Mouse (Mus musculus): ENCODE results near the gene Rhbdl3. TPM values are rescaled to one million over a fixed set of nuclear protein-coding genes. Genes with fewer than 3 reads are reported as not detected.

Gene Rhbdl3
- total and polyA plus RNA-seq, 3 experiments: 0.46 to 1.4 (median 0.70) TPM

GRCm38 (mm10) chr11:80385055-80385454, 84.3 kb downstream of the Rhbdl3 start:
- Histone ChIP-seq H3K9ac (ENCODE audit: insufficient read depth, low read depth) (peak overlapping the region; percentile 100), H3K79me2 (replicated peaks; ENCODE audit: control insufficient read depth, extremely low read depth, insufficient read depth, poor library complexity, severe bottlenecking) (peaks cover 66% of the 10 kb centered on the region), H3K27me3 (replicated peaks) (no peaks in the 10 kb centered on the region), H3K27ac (ENCODE audit: insufficient read depth, low read depth) (no peak overlapping the region), H3K36me3 (replicated peaks in 1 of 2; ENCODE audit: control insufficient read depth in 1 of 2, insufficient read depth in 1 of 2, low read length in 1 of 2) (peaks cover 26 to 52% of the 10 kb centered on the region in 2 experiments), H3K4me2 (ENCODE audit: insufficient read depth, low read depth, poor library complexity, severe bottlenecking) (peak overlapping the region; percentile 73), H3K4me1 (ENCODE audit: control insufficient read depth in 1 of 2, insufficient read depth in 2 of 2) (peaks cover 3 to 34% of the 10 kb centered on the region in 2 experiments; a peak in 3 of 4 replicates), H3K4me3 (replicated peaks in 1 of 3; ENCODE audit: low read depth in 2 of 3, low read length in 2 of 3, poor library complexity in 1 of 3) (peak overlapping the region; percentile 61 to 91 (median 76)), H3K9me3 (replicated peaks; ENCODE audit: low read length) (no peaks in the 10 kb centered on the region)
- in situ Hi-C loops (cut with MboI; ENCODE audit: low pct_ligation_motif_present, low pct_unique_long_range_greater_than_20kb, low sequenced_read_pairs): no loop called here
- no peak for DNase-seq (ENCODE audit: extremely low read depth)
- dilution Hi-C loops (cut with MboI; ENCODE audit: extremely low pct_ligation_motif_present, extremely low pct_unique_long_range_greater_than_20kb, low sequenced_read_pairs): no loop called here
- 0 out of 2 replicates have a peak, but pooled peaks have one; percentile 21 for TF ChIP-seq POLR2AphosphoS2 (IDR thresholded peaks at IDR 0.05; ENCODE audit: low read depth, low read length)
- TF ChIP-seq JUN (IDR thresholded peaks at IDR 0.05; ENCODE audit: insufficient read depth, low read depth, low read length): no peak
- no peak for TF ChIP-seq BHLHE40 (IDR thresholded peaks at IDR 0.05; ENCODE audit: low read depth, low read length)
- no peak for TF ChIP-seq RAD21 (IDR thresholded peaks at IDR 0.05; ENCODE audit: low read depth, low read length)

GRCm38 (mm10) chr11:80386790-80387189, 86.1 kb downstream of the Rhbdl3 start:
- no peak overlapping the region for H3K27ac ChIP-seq (ENCODE audit: insufficient read depth, low read depth)
- peak overlapping the region; percentile 100 for H3K9ac ChIP-seq (ENCODE audit: insufficient read depth, low read depth)
- no peak for DNase-seq (ENCODE audit: extremely low read depth)
- in situ Hi-C loops (cut with MboI; ENCODE audit: low pct_ligation_motif_present, low pct_unique_long_range_greater_than_20kb, low sequenced_read_pairs): no loop called here
- peaks cover 76% of the 10 kb centered on the region for H3K79me2 ChIP-seq (replicated peaks; ENCODE audit: control insufficient read depth, extremely low read depth, insufficient read depth, poor library complexity, severe bottlenecking)
- dilution Hi-C loops (cut with MboI; ENCODE audit: extremely low pct_ligation_motif_present, extremely low pct_unique_long_range_greater_than_20kb, low sequenced_read_pairs): no loop called here
- H3K4me1 ChIP-seq (ENCODE audit: control insufficient read depth in 1 of 2, insufficient read depth in 2 of 2): peaks cover 3 to 32% of the 10 kb centered on the region in 2 experiments; a peak in 3 of 4 replicates
- TF ChIP-seq NELFE (IDR thresholded peaks at IDR 0.05; ENCODE audit: low read depth, low read length) (no peak), POLR2A (IDR thresholded peaks at IDR 0.05; ENCODE audit: low read depth, low read length) (no peak), CTCF (conservative IDR thresholded peaks at IDR 0.05 in 1 of 2, IDR thresholded peaks at IDR 0.05 in 1 of 2; ENCODE audit: low read depth in 2 of 2, low read length in 2 of 2) (no peak), USF1 (IDR thresholded peaks at IDR 0.05; ENCODE audit: low read depth, low read length) (no peak), MEF2A (IDR thresholded peaks at IDR 0.05; ENCODE audit: borderline replicate concordance, low read depth, low read length) (no peak)
- peak overlapping the region in 1 of 3 experiments; percentile 7 for H3K4me3 ChIP-seq (replicated peaks in 1 of 3; ENCODE audit: low read depth in 2 of 3, low read length in 2 of 3, poor library complexity in 1 of 3)
- peaks cover 34 to 68% of the 10 kb centered on the region in 2 experiments for H3K36me3 ChIP-seq (replicated peaks in 1 of 2; ENCODE audit: control insufficient read depth in 1 of 2, insufficient read depth in 1 of 2, low read length in 1 of 2)
- peak overlapping the region; percentile 51 for H3K4me2 ChIP-seq (ENCODE audit: insufficient read depth, low read depth, poor library complexity, severe bottlenecking)
- H3K27me3 ChIP-seq (replicated peaks): no peaks in the 10 kb centered on the region
- H3K9me3 ChIP-seq (replicated peaks; ENCODE audit: low read length): no peaks in the 10 kb centered on the region

GRCm38 (mm10) chr11:80389885-80390284, 89.2 kb downstream of the Rhbdl3 start:
- in situ Hi-C loops (cut with MboI; ENCODE audit: low pct_ligation_motif_present, low pct_unique_long_range_greater_than_20kb, low sequenced_read_pairs): no loop called here

More at GRCm38 (mm10) chr11:80389885-80390284, 89.2 kb downstream of the Rhbdl3 start:
- Histone ChIP-seq H3K4me1 (ENCODE audit: control insufficient read depth in 1 of 2, insufficient read depth in 2 of 2) (peaks cover 3 to 32% of the 10 kb centered on the region in 2 experiments; a peak in 3 of 4 replicates), H3K36me3 (replicated peaks in 1 of 2; ENCODE audit: control insufficient read depth in 1 of 2, insufficient read depth in 1 of 2, low read length in 1 of 2) (peaks cover 51 to 94% of the 10 kb centered on the region in 2 experiments), H3K27me3 (replicated peaks) (no peaks in the 10 kb centered on the region), H3K27ac (ENCODE audit: insufficient read depth, low read depth) (no peak overlapping the region), H3K4me3 (replicated peaks in 1 of 3; ENCODE audit: low read depth in 2 of 3, low read length in 2 of 3, poor library complexity in 1 of 3) (no peak overlapping the region), H3K9me3 (replicated peaks; ENCODE audit: low read length) (no peaks in the 10 kb centered on the region), H3K9ac (ENCODE audit: insufficient read depth, low read depth) (no peak overlapping the region), H3K79me2 (replicated peaks; ENCODE audit: control insufficient read depth, extremely low read depth, insufficient read depth, poor library complexity, severe bottlenecking) (peaks cover 70% of the 10 kb centered on the region), H3K4me2 (ENCODE audit: insufficient read depth, low read depth, poor library complexity, severe bottlenecking) (no peak overlapping the region)
- TF ChIP-seq ZKSCAN1 (IDR thresholded peaks at IDR 0.05; ENCODE audit: borderline replicate concordance, low read depth, low read length) (no peak), POLR2A (IDR thresholded peaks at IDR 0.05; ENCODE audit: low read depth, low read length) (no peak), MAZ (IDR thresholded peaks at IDR 0.05; ENCODE audit: low read depth, low read length) (no peak), JUN (IDR thresholded peaks at IDR 0.05; ENCODE audit: insufficient read depth, low read depth, low read length) (no peak), MAX (IDR thresholded peaks at IDR 0.05; ENCODE audit: low read length) (no peak), ELF1 (IDR thresholded peaks at IDR 0.05; ENCODE audit: low read depth, low read length) (no peak), UBTF (IDR thresholded peaks at IDR 0.05; ENCODE audit: low read depth, low read length) (no peak), SIN3A (IDR thresholded peaks at IDR 0.05; ENCODE audit: low read length) (no peak), CHD2 (IDR thresholded peaks at IDR 0.05; ENCODE audit: low read length) (no peak), BHLHE40 (IDR thresholded peaks at IDR 0.05; ENCODE audit: low read depth, low read length) (no peak), EP300 (IDR thresholded peaks at IDR 0.05; ENCODE audit: low read length) (no peak), IRF4 (IDR thresholded peaks at IDR 0.05; ENCODE audit: low read depth, low read length) (no peak), E2F4 (IDR thresholded peaks at IDR 0.05; ENCODE audit: insufficient replicate concordance, low read depth, low read length) (no peak), USF2 (conservative IDR thresholded peaks at IDR 0.05; ENCODE audit: low read depth, low read length) (no peak), USF1 (IDR thresholded peaks at IDR 0.05; ENCODE audit: low read depth, low read length) (no peak), GABPA (IDR thresholded peaks at IDR 0.05; ENCODE audit: insufficient replicate concordance, low read depth, low read length) (no peak), ZNF384 (IDR thresholded peaks at IDR 0.05; ENCODE audit: low read depth, low read length) (no peak), NRF1 (IDR thresholded peaks at IDR 0.05; ENCODE audit: low read depth, low read length) (no peak)
- DNase-seq (ENCODE audit: extremely low read depth): no peak
- dilution Hi-C loops (cut with MboI; ENCODE audit: extremely low pct_ligation_motif_present, extremely low pct_unique_long_range_greater_than_20kb, low sequenced_read_pairs): no loop called here

Data from CH12.LX (cell line).